Mouse (Mus musculus) liver, embryonic 14.5 days (tissue): ENCODE measurements at regions not wholly inside any gene's neighbourhood (a gene's known extent, or its start where the extent isn't known, plus 50 kb on each side); places are given as distances from the start of the nearest gene placed in this dataset.

Experiments used
- CTCF ChIP-seq: IDR thresholded peaks from 2 replicates; pipeline ENCODE4 v1.5.1; 2016; ENCODE audit warnings: antibody characterized with exemption, low read depth, control low read depth
- EP300 ChIP-seq: IDR thresholded peaks from 2 replicates; pipeline ENCODE4 v1.6.1; 2016; ENCODE audit warnings: antibody characterized with exemption, low read depth

- TF ChIP-seq CTCF (no peak), EP300 (no peak)
Observed at GRCm38 (mm10) chr14:25155008-25155783, 303.8 kb upstream of the Zmiz1 start.
